Mouse (Mus musculus) stomach, embryonic 15.5 days (tissue): Measurements from ENCODE around the gene Bag6. TPM values are rescaled to one million over a fixed set of nuclear protein-coding genes. Genes with fewer than 3 reads are reported as not detected.

Source experiments
- ATAC-seq: fragments of 200-750 bp; cut with Nextera tagmentation; 2 replicates; pipeline ENCODE4 v1.8.0; 2017; ENCODE audit warnings: low read depth, moderate number of reproducible peaks, moderate TSS enrichment; ENCODE audit not compliant: insufficient read depth, low FRiP score
- H3K27ac ChIP-seq: fragments of 300-500 bp; sonication (generic); 2 replicates; pipeline ENCODE4 v1.5.1; 2015; ENCODE audit warnings: mild to moderate bottlenecking, inconsistent platforms
- H3K27me3 ChIP-seq: fragments of 300-500 bp; sonication (generic); replicated peaks from 2 replicates; pipeline ENCODE4 v1.6.1; 2015; ENCODE audit warnings: inconsistent platforms
- H3K36me3 ChIP-seq: fragments of 300-500 bp; sonication (generic); 2 replicates; pipeline ENCODE4 v1.6.1; 2015; ENCODE audit warnings: inconsistent platforms
- H3K4me1 ChIP-seq: fragments of 300-500 bp; sonication (generic); 2 replicates; pipeline ENCODE4 v1.6.1; 2015; ENCODE audit warnings: inconsistent platforms
- H3K4me2 ChIP-seq: fragments of 300-500 bp; sonication (generic); 2 replicates; pipeline ENCODE4 v1.6.1; 2015; ENCODE audit warnings: mild to moderate bottlenecking, inconsistent platforms
- H3K4me3 ChIP-seq: fragments of 300-500 bp; sonication (generic); replicated peaks from 2 replicates; pipeline ENCODE4 v1.5.1; 2015; ENCODE audit warnings: inconsistent platforms
- H3K9ac ChIP-seq: fragments of 300-500 bp; sonication (generic); 2 replicates; pipeline ENCODE4 v1.6.1; 2015; ENCODE audit warnings: inconsistent platforms
- H3K9me3 ChIP-seq: fragments of 300-500 bp; sonication (generic); 2 replicates; pipeline ENCODE4 v1.6.1; 2016; ENCODE audit warnings: inconsistent platforms
- whole genome bisulfite sequencing: fragments of 180-500 bp; shearing (Covaris S2); methylation state at CpG from one replicate; pipeline ENCODE4 v1.1.7; 2015; 5-methylcytosine and 5-hydroxymethylcytosine counted together
- polyA plus RNA-seq: library from polyadenylated mRNA; unstranded; fragments of >200 nt; fragmentation: Nextera tagmentation; extraction: Ambion mirVana; gene quantifications from 2 replicates; pipeline ENCODE4 v1.2.1, GENCODE M21; 2015

Gene Bag6
- polyA plus RNA-seq, 1 experiment from 2014 or later, result 42.2 TPM

- no peak for ATAC-seq
- H3K4me1 ChIP-seq, result no peaks in the 10 kb centered on the region
- WGBS, result 73% methylated on average over 4 of the region's 4 CpGs
Observed at GRCm38 (mm10) chr17:35153931-35154330, 19.0 kb downstream of the Bag6 start.

GRCm38 (mm10) chr17:35154616-35155015 lies 19.6 kb downstream of the Bag6 start:
- WGBS, result 79% methylated on average over 7 of the region's 7 CpGs
- Histone ChIP-seq H3K27me3 (no peaks in the 10 kb centered on the region), H3K4me3 (no peak overlapping the region), H3K9ac (no peak overlapping the region), H3K27ac (no peak overlapping the region), H3K4me2 (no peak overlapping the region), H3K4me1 (no peaks in the 10 kb centered on the region), H3K9me3 (no peaks in the 10 kb centered on the region), H3K36me3 (peaks cover 96% of the 10 kb centered on the region)
- ATAC-seq, result no peak

More at GRCm38 (mm10) chr17:35153931-35154330, 19.0 kb downstream of the Bag6 start:
- Histone ChIP-seq H3K27ac (no peak overlapping the region), H3K9me3 (no peaks in the 10 kb centered on the region), H3K36me3 (peaks cover 95% of the 10 kb centered on the region), H3K4me3 (no peak overlapping the region), H3K27me3 (no peaks in the 10 kb centered on the region), H3K4me2 (no peak overlapping the region), H3K9ac (no peak overlapping the region)

GRCm38 (mm10) chr17:35155451-35155850 lies 20.5 kb downstream of the Bag6 start:
- Histone ChIP-seq H3K4me3 (no peak overlapping the region), H3K36me3 (peaks cover 96% of the 10 kb centered on the region), H3K9ac (no peak overlapping the region), H3K4me2 (no peak overlapping the region), H3K9me3 (no peaks in the 10 kb centered on the region), H3K27ac (no peak overlapping the region), H3K4me1 (no peaks in the 10 kb centered on the region), H3K27me3 (no peaks in the 10 kb centered on the region)
- ATAC-seq, result no peak
- 85% methylated on average over 12 of the region's 12 CpGs for WGBS

- no peaks in the 10 kb centered on the region for H3K9me3 ChIP-seq
- H3K27me3 ChIP-seq, result no peaks in the 10 kb centered on the region
- peaks cover 97% of the 10 kb centered on the region for H3K36me3 ChIP-seq
- H3K4me2 ChIP-seq, result no peak overlapping the region
- H3K4me3 ChIP-seq, result no peak overlapping the region
- no peak overlapping the region for H3K27ac ChIP-seq
- 87% methylated on average over 33 of the region's 33 CpGs for WGBS
- H3K9ac ChIP-seq, result no peak overlapping the region
- H3K4me1 ChIP-seq, result no peaks in the 10 kb centered on the region
- no peak for ATAC-seq
Observed at GRCm38 (mm10) chr17:35156461-35157200, 21.7 kb downstream of the Bag6 start.

- 84% methylated on average over 8 of the region's 8 CpGs for WGBS
- no peak for ATAC-seq
- H3K27ac ChIP-seq, result no peak overlapping the region
- no peak overlapping the region for H3K4me3 ChIP-seq
- H3K27me3 ChIP-seq, result no peaks in the 10 kb centered on the region
- no peaks in the 10 kb centered on the region for H3K9me3 ChIP-seq
- no peak overlapping the region for H3K9ac ChIP-seq
- no peaks in the 10 kb centered on the region for H3K4me1 ChIP-seq
- no peak overlapping the region for H3K4me2 ChIP-seq
- peaks cover 98% of the 10 kb centered on the region for H3K36me3 ChIP-seq
Observed at GRCm38 (mm10) chr17:35157254-35157653, 22.3 kb downstream of the Bag6 start.

GRCm38 (mm10) chr17:35157661-35158175 lies 22.7 kb downstream of the Bag6 start:
- ATAC-seq, result no peak
- H3K27ac ChIP-seq, result no peak overlapping the region
- WGBS, result 90% methylated on average over 8 of the region's 8 CpGs
- H3K36me3 ChIP-seq, result peaks cover 93% of the 10 kb centered on the region
- no peak overlapping the region for H3K9ac ChIP-seq
- H3K4me3 ChIP-seq, result no peak overlapping the region
- H3K27me3 ChIP-seq, result no peaks in the 10 kb centered on the region
- peaks cover 4% of the 10 kb centered on the region for H3K4me1 ChIP-seq
- no peaks in the 10 kb centered on the region for H3K9me3 ChIP-seq
- H3K4me2 ChIP-seq, result no peak overlapping the region

GRCm38 (mm10) chr17:35158850-35159593 lies 24.0 kb downstream of the Bag6 start:
- H3K4me2 ChIP-seq, result no peak overlapping the region
- no peak for ATAC-seq
- peaks cover 4% of the 10 kb centered on the region for H3K4me1 ChIP-seq
- 92% methylated on average over 16 of the region's 16 CpGs for WGBS
- H3K27ac ChIP-seq, result no peak overlapping the region
- peaks cover 80% of the 10 kb centered on the region for H3K36me3 ChIP-seq
- H3K9ac ChIP-seq, result no peak overlapping the region
- no peaks in the 10 kb centered on the region for H3K27me3 ChIP-seq
- no peaks in the 10 kb centered on the region for H3K9me3 ChIP-seq
- H3K4me3 ChIP-seq, result no peak overlapping the region

- H3K27ac ChIP-seq, result no peak overlapping the region
- ATAC-seq, result no peak
- peaks cover 74% of the 10 kb centered on the region for H3K36me3 ChIP-seq
- no peak overlapping the region for H3K4me3 ChIP-seq
- H3K9ac ChIP-seq, result no peak overlapping the region
- H3K4me2 ChIP-seq, result no peak overlapping the region
- peaks cover 4% of the 10 kb centered on the region for H3K4me1 ChIP-seq
- no peaks in the 10 kb centered on the region for H3K9me3 ChIP-seq
- H3K27me3 ChIP-seq, result no peaks in the 10 kb centered on the region
- WGBS, result 91% methylated on average over 7 of the region's 7 CpGs
Observed at GRCm38 (mm10) chr17:35159638-35160037, 24.7 kb downstream of the Bag6 start.

- Histone ChIP-seq H3K36me3 (peaks cover 56% of the 10 kb centered on the region), H3K27me3 (no peaks in the 10 kb centered on the region), H3K4me3 (no peak overlapping the region), H3K9me3 (no peaks in the 10 kb centered on the region), H3K4me1 (peaks cover 12% of the 10 kb centered on the region), H3K27ac (no peak overlapping the region), H3K9ac (no peak overlapping the region), H3K4me2 (no peak overlapping the region)
- no peak for ATAC-seq
- 78% methylated on average over 11 of the region's 11 CpGs for WGBS
Observed at GRCm38 (mm10) chr17:35161421-35161820, 26.4 kb downstream of the Bag6 start.

GRCm38 (mm10) chr17:35162121-35162520 lies 27.1 kb downstream of the Bag6 start:
- 61% methylated on average over 14 of the region's 14 CpGs for WGBS
- ATAC-seq, result no peak
- Histone ChIP-seq H3K27ac (no peak overlapping the region), H3K4me3 (peak overlapping the region; percentile 100), H3K9ac (no peak overlapping the region), H3K4me1 (peaks cover 16% of the 10 kb centered on the region), H3K9me3 (no peaks in the 10 kb centered on the region), H3K27me3 (no peaks in the 10 kb centered on the region), H3K36me3 (peaks cover 49% of the 10 kb centered on the region), H3K4me2 (peak overlapping the region; percentile 76; the same call in 1 of the 2 replicates)

- Histone ChIP-seq H3K9me3 (no peaks in the 10 kb centered on the region), H3K4me2 (peak overlapping the region; percentile 76), H3K4me3 (peak overlapping the region; percentile 100), H3K9ac (peak overlapping the region; percentile 100; the same call in 1 of the 2 replicates), H3K27me3 (no peaks in the 10 kb centered on the region), H3K27ac (peak overlapping the region; percentile 0; the same call in 1 of the 2 replicates), H3K4me1 (peaks cover 16% of the 10 kb centered on the region), H3K36me3 (peaks cover 43% of the 10 kb centered on the region)
- WGBS, result 32% methylated on average over 12 of the region's 12 CpGs
- no peak for ATAC-seq
Observed at GRCm38 (mm10) chr17:35162730-35163129, 27.8 kb downstream of the Bag6 start.
